Mouse (Mus musculus): Measurements from ENCODE around the gene Nlrp9c. TPM values are rescaled to one million over a fixed set of nuclear protein-coding genes. Genes with fewer than 3 reads are reported as not detected.
"Not testable (repeated sequence)": the region's sequence is repeated elsewhere in the genome, so short reads cannot be mapped to it uniquely, and the experiment has no call there.

Gene Nlrp9c
- not detected in 2 replicates for polyA plus RNA-seq (2012)

DNA sequence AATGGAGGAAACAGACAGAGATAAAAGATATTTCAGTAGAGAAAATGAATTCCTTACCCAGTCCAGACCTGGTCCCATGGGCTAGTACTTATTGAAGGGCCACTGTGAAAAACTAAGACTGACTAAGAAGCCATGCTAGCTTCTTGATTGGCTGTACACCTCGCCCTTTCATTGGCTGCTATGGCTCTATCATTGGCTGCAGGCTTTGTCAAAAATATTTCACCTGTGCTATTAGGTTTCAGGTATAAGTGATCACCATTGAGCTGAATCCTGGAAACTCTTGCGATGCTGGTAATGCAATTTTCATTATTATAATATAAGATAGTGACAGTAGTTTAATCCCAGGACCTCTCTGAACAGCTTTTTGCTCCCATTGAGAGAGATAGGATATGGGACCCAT, at the start of gene Nlrp9c:
Gene Nlrp9c, minus strand, starts transcription at position 101 of the 400 bp plus-strand sequence.
- H3K4me3 ChIP-seq (replicated peaks); H3K36me3 ChIP-seq (ENCODE audit: control insufficient read depth); H3K9me3 ChIP-seq (ENCODE audit: control insufficient read depth, low read length); H3K27me3 ChIP-seq (ENCODE audit: control insufficient read depth); H3K4me1 ChIP-seq (ENCODE audit: control insufficient read depth): not testable (repeated sequence)

DNA sequence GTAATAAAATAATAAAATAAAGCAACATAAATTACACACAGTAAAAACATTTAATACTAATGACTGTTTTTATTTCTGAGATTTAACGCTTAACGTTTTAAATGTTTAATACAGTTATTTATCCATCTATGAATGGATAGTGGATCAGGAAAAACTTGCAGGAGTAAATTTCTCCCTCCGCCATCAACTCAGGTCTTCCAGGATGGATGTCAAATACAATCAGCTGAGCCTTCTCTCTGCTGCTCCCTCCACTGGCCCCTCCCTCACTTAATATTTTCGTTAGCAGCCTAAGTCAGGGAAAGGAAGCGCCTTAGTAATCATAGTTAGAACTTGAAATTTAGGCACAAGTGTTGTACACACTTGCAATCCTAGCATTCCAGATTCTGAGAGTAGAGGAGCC, 31.3 kb upstream of the Nlrp9c start, which contains the start of gene Nlrp4a:
Gene Nlrp4a, plus strand, starts transcription at position 301 of the 400 bp plus-strand sequence.
- H3K4me1 ChIP-seq (ENCODE audit: control insufficient read depth) = no peaks in the 10 kb centered on the region
- H3K36me3 ChIP-seq (ENCODE audit: control insufficient read depth) = no peaks in the 10 kb centered on the region
- no peaks in the 10 kb centered on the region for H3K27me3 ChIP-seq (ENCODE audit: control insufficient read depth)
- TF ChIP-seq GATA1 (IDR thresholded peaks at IDR 0.05; ENCODE audit: low read length) (no peak), TAL1 (IDR thresholded peaks at IDR 0.05; ENCODE audit: low read length) (no peak)
- peaks cover 5% of the 10 kb centered on the region; the same call in 1 of the 2 replicates for H3K9me3 ChIP-seq (ENCODE audit: control insufficient read depth, low read length)
- H3K4me3 ChIP-seq (replicated peaks) = no peak within 1 kb of the TSS

DNA sequence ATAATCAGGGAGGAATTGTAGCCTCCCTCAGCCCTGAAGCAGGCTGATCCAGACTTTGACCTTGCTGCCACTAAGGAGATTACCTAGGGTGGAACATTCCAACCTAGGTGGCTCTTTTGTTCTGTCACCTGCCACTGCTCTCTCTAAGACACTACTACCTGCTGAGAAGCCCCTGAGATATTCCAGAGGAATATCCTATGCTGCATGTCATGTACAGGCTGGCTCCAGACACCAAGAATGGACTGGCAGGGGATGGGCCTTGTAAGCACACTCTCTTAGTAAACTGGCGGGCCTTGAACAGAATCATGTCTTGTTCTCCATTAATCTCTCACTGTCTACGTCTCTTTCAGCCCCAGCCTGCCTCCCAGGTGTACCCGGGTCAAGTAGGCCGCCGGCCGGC, 11.7 kb downstream of the Nlrp9c start:
- not testable (repeated sequence) for H3K9me3 ChIP-seq (ENCODE audit: control insufficient read depth, low read length); H3K36me3 ChIP-seq (ENCODE audit: control insufficient read depth); H3K27me3 ChIP-seq (ENCODE audit: control insufficient read depth); H3K4me3 ChIP-seq (replicated peaks); H3K4me1 ChIP-seq (ENCODE audit: control insufficient read depth)

DNA sequence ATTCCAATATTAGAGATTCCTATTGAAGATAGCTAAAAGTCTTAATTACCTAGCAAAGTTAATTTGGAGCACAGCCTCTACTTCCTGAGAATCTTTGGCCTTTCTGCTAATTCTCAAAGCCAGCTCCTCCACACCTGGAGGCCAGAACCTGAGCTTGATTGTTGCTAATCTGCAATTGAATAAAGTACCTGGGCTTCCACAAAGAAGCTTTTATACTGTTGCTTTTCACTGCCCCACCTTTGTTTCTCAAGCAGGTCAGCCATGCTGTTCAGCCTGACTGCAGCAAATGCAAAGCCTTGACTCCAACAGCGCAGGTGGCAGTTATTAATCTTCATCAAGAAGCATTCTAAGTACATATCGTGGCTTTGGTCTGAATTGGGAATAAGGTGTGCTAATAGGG, 12.4 kb downstream of the Nlrp9c start:
- not testable (repeated sequence) for H3K36me3 ChIP-seq (ENCODE audit: control insufficient read depth); H3K9me3 ChIP-seq (ENCODE audit: control insufficient read depth, low read length); H3K27me3 ChIP-seq (ENCODE audit: control insufficient read depth); H3K4me3 ChIP-seq (replicated peaks); H3K4me1 ChIP-seq (ENCODE audit: control insufficient read depth)

DNA sequence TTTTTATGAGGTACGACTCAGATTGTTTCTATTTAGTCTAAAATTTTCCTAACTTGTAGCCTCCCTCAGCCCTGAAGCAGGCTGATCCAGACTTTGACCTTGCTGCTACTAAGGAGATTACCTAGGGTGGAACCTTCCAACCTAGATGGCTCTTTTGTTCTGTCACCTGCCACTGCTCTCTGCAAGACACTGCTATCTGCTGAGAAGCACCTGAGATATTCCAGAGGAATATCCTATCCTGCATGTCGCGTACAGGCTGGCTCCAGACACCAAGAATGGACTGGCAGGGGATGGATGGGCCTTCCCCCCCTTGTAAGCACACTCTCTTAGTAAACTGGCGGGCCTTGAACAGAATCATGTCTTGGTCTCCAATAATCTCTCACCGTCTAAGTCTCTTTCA, 16.8 kb downstream of the Nlrp9c start:
- H3K27me3 ChIP-seq (ENCODE audit: control insufficient read depth); H3K36me3 ChIP-seq (ENCODE audit: control insufficient read depth); H3K4me3 ChIP-seq (replicated peaks); H3K4me1 ChIP-seq (ENCODE audit: control insufficient read depth); H3K9me3 ChIP-seq (ENCODE audit: control insufficient read depth, low read length): not testable (repeated sequence)

DNA sequence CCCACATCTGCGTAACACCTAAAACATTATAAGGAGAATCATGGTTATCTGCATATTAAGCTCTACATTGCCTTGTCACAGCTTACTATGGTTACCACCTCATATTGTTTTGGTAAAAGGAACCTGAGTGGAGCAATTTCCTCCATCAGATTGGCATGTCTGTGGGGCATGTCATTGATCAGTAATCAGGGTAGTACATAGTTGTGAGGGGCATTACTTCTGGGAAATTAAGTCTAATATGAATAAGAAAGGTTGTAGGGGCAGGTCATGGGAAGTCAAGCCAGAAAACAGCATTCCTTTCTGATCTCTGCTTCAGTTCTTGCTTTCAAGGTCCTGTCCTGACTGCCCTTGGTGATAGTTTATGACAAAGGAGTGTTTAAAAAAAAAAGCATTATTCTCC, 22.7 kb downstream of the Nlrp9c start:
- no peak overlapping the region for H3K4me3 ChIP-seq (replicated peaks)
- H3K36me3 ChIP-seq (ENCODE audit: control insufficient read depth) = no peaks in the 10 kb centered on the region
- no peak for TF ChIP-seq TAL1 (IDR thresholded peaks at IDR 0.05; ENCODE audit: low read length)
- no peak for TF ChIP-seq GATA1 (IDR thresholded peaks at IDR 0.05; ENCODE audit: low read length)
- no peaks in the 10 kb centered on the region for H3K27me3 ChIP-seq (ENCODE audit: control insufficient read depth)
- no peaks in the 10 kb centered on the region for H3K9me3 ChIP-seq (ENCODE audit: control insufficient read depth, low read length)
- H3K4me1 ChIP-seq (ENCODE audit: control insufficient read depth) = no peaks in the 10 kb centered on the region

DNA sequence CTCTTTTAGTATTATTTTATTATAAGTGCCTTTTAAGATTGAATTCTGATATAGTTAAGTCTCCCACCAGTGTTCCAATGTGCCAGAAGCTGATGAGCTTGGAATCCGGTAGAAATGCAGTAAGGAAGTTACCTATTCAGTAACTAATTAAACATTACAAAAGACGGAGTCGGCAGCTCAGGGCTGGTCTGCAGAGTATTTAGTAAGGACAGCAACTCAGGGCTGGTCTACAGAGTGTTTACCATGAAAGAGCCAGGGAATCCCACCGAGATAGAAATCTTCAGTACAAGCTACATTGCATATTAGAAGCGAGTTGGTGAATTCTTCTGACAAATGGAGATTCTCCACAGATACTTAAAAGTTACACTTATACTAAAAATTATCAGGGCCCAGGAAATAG, 30.3 kb downstream of the Nlrp9c start:
- not testable (repeated sequence) for H3K9me3 ChIP-seq (ENCODE audit: control insufficient read depth, low read length); H3K4me3 ChIP-seq (replicated peaks); H3K36me3 ChIP-seq (ENCODE audit: control insufficient read depth); H3K27me3 ChIP-seq (ENCODE audit: control insufficient read depth); H3K4me1 ChIP-seq (ENCODE audit: control insufficient read depth)

DNA sequence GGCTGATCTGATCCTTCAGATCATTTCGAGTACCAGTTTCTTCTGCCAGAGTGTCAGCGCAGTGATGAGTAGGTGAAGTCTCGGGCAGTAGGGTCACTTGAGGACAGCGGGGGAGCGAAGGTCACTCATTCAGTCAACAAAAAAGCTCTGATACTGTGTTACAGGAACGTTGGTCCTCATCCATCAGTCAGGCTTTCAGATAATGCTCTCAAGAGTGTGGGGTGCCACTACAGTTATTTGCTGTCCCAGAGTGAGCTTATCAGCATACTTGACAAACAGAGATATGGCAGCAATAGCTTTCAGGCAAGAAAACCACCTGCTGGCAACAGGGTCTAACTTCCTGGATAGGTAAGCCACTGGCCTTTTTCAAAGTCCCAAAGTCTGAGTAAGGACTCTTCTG, 46.8 kb downstream of the Nlrp9c start:
- H3K4me1 ChIP-seq (ENCODE audit: control insufficient read depth); H3K4me3 ChIP-seq (replicated peaks); H3K27me3 ChIP-seq (ENCODE audit: control insufficient read depth); H3K9me3 ChIP-seq (ENCODE audit: control insufficient read depth, low read length); H3K36me3 ChIP-seq (ENCODE audit: control insufficient read depth): not testable (repeated sequence)

DNA sequence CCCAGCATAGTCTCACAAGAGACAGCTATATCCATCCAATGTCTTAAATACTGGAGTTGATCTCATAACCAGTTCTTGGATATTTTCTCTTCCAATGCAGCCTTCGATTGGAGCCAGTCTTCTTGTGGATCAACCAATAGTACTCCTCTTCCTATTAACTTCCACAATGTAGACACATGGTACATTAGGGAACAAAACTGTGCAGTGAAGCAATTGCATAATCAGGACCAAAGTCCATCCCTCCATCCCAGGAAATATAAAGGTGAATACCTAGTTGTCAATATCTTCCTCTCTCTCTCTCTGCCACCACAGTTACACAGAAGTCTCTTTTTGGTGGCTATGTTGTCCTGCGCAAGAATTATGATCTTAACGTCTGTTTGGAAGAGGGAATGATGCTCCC, 51.2 kb downstream of the Nlrp9c start:
- H3K4me3 ChIP-seq (replicated peaks); H3K36me3 ChIP-seq (ENCODE audit: control insufficient read depth); H3K4me1 ChIP-seq (ENCODE audit: control insufficient read depth); H3K9me3 ChIP-seq (ENCODE audit: control insufficient read depth, low read length); H3K27me3 ChIP-seq (ENCODE audit: control insufficient read depth): not testable (repeated sequence)

DNA sequence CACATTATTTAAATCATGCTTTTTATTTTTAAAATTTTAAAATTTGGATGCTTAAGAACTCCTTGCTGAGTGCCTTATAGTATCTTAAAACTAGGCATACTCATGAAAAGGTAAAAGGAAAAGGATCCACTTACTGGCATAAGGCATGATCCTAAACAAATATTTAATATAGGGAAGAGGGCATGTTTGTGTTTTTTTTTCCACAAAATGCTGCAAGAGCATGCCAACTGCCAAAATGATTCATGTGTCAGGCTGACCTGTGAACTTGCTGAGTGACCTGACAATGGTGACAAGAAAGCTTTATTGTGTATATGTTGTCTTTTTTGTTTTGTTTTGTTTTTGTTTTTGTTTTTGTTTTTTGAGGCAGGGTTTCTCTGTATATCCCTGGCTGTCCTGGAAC, 53.3 kb downstream of the Nlrp9c start:
- not testable (repeated sequence) for H3K4me1 ChIP-seq (ENCODE audit: control insufficient read depth); H3K9me3 ChIP-seq (ENCODE audit: control insufficient read depth, low read length); H3K27me3 ChIP-seq (ENCODE audit: control insufficient read depth); H3K4me3 ChIP-seq (replicated peaks); H3K36me3 ChIP-seq (ENCODE audit: control insufficient read depth)

DNA sequence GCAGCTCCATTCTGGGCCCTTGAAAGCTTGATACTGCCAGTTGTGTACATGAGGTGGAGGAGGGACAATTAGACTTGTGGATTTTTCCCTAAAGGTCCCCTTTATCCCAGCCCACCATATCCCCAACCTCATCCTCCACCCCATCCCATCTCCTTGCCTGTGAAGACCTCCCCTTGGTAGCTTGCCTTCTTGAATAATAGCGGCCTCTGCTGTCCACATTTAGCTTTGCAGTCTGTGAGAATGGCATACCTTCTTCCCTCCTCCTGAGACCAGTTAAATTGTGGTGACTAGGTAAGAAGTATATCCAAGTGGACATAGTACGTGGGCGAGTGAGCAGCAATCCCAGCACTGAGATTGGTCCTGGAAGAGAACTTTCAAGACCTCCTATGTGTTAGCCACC, 83.1 kb downstream of the Nlrp9c start:
- H3K4me1 ChIP-seq (ENCODE audit: control insufficient read depth); H3K4me3 ChIP-seq (replicated peaks); H3K36me3 ChIP-seq (ENCODE audit: control insufficient read depth); H3K9me3 ChIP-seq (ENCODE audit: control insufficient read depth, low read length); H3K27me3 ChIP-seq (ENCODE audit: control insufficient read depth): not testable (repeated sequence)

DNA sequence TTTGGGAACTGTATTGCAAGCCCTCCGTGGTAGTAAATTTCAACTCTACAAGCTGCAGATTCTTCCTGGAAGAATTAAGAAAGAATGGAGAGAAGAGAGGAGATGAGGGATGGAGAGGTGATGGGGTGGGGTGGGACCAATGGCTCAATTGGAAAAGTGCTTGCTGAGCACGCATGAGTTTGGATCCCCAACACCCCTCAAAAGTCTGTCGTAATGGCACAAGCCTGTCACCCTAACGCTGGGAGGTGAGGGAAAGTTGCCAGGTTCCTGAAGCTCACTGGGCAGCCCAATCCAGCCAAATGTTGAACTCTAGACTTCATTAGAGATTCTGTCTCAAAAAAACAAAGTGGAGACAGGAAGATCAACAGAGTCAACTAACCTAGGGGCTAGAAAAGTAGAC, 87.7 kb downstream of the Nlrp9c start:
- H3K9me3 ChIP-seq (ENCODE audit: control insufficient read depth, low read length); H3K36me3 ChIP-seq (ENCODE audit: control insufficient read depth); H3K4me1 ChIP-seq (ENCODE audit: control insufficient read depth); H3K4me3 ChIP-seq (replicated peaks); H3K27me3 ChIP-seq (ENCODE audit: control insufficient read depth): not testable (repeated sequence)

DNA sequence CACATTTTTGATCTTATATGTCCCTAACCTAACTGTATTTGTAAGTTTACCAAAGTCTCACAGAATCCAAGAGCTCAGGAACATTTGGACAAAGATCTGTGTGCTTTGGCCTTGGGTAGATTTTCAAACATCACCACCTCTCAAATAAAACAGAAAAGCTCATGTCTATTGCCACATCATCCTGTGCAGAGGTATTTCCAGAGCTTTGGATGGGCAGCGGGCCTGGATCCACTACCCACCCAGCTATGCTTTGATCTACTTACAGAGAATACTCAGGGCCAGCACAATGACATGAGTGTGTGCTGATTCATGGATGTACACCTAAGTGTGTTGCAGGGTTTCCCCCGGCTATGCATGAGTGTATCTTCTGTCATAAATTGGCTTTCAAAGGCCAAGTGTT, 88.3 kb downstream of the Nlrp9c start:
- H3K27me3 ChIP-seq (ENCODE audit: control insufficient read depth); H3K9me3 ChIP-seq (ENCODE audit: control insufficient read depth, low read length); H3K36me3 ChIP-seq (ENCODE audit: control insufficient read depth); H3K4me3 ChIP-seq (replicated peaks); H3K4me1 ChIP-seq (ENCODE audit: control insufficient read depth): not testable (repeated sequence)

DNA sequence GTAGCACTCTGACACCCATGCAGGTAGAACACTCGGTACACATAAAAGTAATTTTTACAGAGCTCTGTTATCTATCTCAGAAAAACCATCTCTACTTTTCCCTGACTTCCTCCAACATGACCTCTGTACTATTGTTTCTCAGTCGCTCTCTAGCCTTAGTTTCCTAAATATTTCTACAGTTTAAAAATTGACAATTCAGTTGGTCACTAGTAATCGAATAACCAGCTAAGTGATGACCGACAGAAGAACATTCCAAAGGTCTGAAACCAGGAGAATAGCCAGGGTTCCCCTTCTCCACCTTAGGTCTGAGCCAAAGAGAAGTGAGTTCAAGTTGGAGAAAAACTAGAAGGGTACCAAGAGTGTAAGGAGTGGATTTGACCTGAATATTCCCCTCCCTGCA, 91.7 kb downstream of the Nlrp9c start:
- not testable (repeated sequence) for H3K4me1 ChIP-seq (ENCODE audit: control insufficient read depth); H3K36me3 ChIP-seq (ENCODE audit: control insufficient read depth); H3K4me3 ChIP-seq (replicated peaks); H3K27me3 ChIP-seq (ENCODE audit: control insufficient read depth)
- peaks cover 15% of the 10 kb centered on the region for H3K9me3 ChIP-seq (ENCODE audit: control insufficient read depth, low read length)

DNA sequence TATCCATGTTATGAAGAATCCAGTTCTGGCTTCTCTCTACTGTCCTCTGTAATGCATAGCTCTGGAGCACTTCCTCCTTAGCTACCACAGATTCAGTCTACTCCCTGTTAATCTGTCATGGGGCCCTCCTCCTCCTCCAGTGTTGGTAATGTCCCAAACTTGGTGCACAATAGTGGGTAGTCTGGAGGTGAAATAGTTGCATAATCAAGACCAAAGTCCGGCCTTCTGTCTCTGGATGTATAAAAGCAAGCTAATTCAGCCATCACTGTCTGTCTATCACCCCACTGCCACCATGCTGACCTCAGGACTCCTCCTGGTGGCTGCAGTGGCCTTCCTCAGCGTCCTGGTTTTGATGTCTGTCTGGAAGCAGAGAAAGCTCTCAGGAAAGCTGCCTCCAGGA, 96.6 kb downstream of the Nlrp9c start, which contains the start of gene Cyp2a4:
Gene Cyp2a4, plus strand, starts transcription at position 244 of the 400 bp plus-strand sequence.
- H3K4me3 ChIP-seq (replicated peaks) = not testable (repeated sequence)

More for the DNA sequence above, 96.6 kb downstream of the Nlrp9c start, which contains the start of gene Cyp2a4:
- H3K27me3 ChIP-seq (ENCODE audit: control insufficient read depth); H3K36me3 ChIP-seq (ENCODE audit: control insufficient read depth); H3K4me1 ChIP-seq (ENCODE audit: control insufficient read depth): not testable (repeated sequence)
- peaks cover 16% of the 10 kb centered on the region for H3K9me3 ChIP-seq (ENCODE audit: control insufficient read depth, low read length)

Measured in erythroblast, embryonic 14.5 days (primary cell).